Mouse (Mus musculus) right cerebral cortex, postnatal 25 days (tissue): ENCODE measurements around the gene Klc2.

Experiments used
- DNase-seq: peaks from one replicate; pipeline ENCODE4 v3.0.0; 2022

The Klc2 gene

DNA sequence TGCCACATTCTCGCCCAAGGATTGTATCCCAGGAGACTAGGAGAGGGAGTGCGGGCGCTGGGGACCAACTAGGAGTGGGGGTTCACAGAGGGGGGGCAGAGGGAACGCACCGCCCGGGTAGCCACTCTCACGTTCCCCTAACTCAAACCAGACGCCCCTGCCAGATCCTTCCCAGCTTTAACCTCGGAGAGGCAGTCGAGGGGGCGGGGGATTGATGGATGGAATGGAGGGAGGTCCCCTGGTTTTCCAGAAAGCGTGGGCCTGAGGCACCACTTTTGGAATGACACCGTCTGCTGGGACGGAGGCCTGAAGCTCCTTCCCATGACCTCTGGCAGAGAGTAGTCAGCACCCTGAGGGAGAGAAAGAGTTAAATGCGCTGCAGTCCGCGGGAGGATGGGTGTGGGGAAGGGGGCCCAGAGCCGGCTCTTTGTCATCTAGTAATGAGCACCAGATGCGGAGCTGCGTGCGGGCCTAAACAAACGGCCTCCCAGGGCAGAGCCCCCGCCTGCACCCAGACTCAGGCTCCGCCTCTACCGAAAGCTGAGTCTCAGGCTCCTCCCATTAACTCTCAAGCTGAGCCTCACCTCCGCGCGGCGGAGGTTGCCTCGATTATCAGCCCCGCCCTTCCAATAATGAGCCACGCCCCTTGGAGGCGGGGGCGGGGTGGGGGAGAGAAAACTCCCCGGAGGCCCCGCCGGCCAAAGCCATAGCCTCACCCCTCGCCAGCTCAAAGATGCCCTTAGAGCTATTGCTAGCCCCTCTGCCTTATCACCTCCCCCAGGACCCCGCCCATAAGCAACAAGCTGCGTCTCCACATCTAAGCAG lies 46.6 kb downstream of the Klc2 start:
- DNase-seq = no peak

DNA sequence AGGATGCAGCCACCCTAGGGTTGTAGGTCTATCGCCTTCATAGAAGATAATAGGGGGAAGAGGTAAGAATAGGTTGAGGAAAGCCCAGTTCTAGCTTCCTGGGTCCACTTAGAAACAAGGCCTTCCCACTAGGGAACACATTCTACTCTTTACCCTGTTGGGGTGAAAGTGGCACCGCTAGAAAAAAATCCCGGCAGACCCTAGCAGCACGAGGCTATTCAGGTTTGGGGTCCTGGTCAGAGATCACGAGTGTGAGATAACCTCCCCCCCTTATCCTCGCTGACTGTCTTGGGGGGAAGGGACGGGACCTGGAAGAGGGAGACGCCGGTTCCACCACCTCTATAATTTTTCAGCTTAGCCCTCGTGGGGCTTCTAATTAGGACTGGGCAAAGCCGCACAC lies 47.3 kb downstream of the Klc2 start:
- DNase-seq = no peak

DNA sequence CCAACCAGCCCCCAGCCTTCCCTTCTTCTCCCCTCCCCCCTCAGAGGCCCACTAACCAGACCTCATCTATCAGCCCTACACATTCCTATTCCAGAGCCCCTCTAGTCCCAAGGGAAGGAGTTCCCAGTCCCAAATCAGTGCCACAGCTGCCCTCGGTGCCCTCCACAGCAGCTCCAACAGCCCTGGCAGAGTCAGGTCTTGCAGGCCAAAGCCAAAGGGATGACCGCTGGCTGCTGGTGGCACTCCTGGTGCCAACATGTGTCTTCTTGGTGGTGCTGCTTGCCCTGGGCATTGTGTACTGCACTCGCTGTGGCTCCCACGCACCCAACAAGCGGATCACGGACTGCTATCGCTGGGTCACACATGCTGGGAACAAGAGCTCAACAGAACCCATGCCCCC lies 48.4 kb downstream of the Klc2 start:
- no peak for DNase-seq

DNA sequence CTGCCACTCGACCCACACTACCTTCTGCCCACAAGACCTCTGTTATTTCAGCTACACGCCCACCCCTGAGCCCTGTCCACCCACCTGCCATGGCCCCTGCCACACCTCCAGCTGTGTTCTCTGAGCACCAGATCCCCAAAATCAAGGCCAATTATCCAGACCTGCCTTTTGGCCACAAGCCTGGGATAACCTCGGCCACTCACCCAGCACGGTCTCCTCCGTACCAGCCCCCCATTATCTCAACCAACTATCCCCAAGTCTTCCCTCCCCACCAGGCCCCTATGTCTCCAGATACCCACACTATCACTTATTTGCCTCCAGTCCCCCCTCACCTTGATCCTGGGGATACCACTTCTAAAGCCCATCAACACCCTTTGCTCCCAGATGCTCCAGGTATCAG lies 48.9 kb downstream of the Klc2 start:
- DNase-seq = no peak

DNA sequence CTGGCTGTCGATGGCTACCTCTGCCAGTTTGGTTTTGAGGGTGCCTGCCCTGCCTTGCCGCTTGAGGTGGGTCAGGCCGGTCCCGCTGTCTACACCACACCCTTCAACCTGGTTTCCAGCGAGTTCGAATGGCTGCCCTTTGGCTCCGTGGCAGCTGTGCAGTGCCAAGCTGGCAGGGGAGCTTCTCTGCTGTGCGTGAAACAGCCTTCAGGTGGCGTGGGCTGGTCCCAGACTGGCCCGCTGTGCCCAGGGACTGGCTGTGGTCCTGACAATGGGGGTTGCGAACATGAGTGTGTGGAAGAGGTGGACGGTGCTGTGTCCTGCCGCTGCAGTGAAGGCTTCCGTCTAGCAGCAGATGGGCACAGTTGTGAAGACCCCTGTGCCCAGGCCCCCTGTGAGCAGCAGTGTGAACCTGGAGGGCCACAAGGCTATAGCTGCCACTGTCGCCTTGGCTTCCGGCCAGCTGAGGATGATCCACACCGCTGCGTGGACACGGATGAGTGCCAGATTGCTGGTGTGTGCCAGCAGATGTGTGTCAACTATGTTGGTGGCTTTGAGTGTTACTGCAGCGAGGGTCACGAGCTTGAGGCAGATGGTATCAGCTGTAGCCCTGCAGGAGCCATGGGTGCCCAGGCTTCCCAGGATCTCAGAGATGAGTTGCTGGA lies 49.7 kb downstream of the Klc2 start:
- no peak for DNase-seq

DNA sequence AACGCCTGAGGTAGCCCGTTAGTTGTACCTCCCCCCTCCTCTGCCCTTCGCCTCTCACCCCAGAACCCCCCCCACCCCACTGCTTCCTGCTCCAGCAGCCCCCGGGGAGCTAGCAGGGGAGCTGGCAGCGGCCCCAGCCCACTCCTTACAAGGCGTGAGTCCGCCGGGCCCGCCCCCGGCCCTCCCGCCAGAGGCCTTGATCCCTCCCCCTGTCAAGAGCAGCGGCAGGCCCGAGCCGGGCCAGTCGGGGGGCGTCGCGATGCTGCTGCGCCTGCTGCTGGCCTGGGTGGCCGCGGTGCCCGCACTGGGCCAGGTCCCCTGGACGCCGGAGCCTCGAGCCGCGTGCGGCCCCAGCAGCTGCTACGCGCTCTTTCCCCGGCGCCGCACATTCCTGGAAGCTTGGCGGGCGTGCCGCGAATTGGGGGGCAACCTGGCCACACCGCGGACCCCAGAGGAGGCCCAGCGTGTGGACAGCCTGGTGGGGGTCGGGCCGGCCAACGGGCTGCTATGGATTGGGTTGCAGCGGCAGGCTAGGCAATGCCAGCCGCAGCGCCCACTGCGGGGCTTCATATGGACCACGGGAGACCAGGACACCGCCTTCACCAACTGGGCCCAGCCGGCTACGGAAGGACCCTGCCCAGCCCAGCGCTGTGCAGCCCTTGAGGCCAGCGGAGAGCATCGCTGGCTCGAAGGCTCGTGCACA lies 50.3 kb downstream of the Klc2 start, which contains the start of gene Cd248:
TSS of gene Cd248 (plus strand) at position 212 of the 703 bp plus-strand sequence.
- no peak for DNase-seq

DNA sequence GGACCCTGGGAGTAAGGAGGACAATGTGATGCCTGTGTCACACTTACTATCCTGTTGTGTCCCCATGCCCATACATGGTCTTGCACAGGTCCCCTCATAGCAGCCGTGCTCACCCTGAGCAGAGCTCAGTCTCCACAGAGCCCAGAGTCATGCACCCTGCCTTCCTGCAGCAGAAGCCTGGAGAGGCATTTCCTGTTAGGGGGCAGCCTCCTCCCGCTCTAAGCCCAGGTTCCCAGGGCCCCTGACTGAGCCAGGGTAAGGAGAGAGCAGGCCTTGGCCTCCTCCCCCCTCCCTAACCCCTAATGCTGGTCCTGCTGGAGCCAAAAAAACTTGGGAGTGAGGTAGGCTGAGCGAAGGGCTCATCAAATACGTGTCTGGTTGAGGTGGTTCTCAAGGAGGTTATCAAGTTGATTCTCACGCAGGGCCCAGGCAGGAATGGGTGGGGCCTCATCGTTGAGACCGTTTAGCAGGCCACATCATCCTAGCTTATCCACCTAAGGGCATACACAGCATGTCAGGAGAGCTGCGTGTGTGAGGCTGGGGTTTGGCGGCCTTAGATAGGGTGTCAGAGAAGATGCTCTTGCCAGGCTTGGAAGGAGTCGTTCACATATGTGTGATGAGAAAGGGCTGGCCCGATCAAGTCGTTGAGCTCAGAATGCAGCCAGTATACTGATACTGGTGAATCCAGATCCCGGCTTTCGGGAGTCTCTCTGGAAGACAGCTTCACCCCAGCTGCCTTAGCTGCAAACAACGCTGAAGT lies 51.1 kb downstream of the Klc2 start:
- no peak for DNase-seq

DNA sequence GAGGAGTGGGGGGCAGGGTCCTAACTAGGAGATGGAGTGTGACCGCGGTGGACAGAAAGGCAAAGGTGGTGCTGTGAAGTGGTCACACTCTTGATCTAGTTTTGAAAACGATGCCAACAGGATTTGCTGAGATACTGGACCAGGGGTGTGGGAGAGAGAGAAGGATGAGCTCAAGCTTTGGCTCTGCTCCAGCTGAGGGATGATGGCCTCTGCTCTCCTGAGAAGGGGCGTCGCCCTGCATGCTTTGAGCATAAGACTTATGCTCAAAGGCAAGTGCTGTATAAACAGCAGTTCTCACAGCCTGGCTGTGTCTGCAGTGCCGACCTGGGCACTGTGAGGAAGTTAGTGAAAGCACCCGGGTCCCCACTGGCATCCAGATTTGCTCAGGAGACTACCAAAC lies 53.3 kb downstream of the Klc2 start:
- no peak for DNase-seq

DNA sequence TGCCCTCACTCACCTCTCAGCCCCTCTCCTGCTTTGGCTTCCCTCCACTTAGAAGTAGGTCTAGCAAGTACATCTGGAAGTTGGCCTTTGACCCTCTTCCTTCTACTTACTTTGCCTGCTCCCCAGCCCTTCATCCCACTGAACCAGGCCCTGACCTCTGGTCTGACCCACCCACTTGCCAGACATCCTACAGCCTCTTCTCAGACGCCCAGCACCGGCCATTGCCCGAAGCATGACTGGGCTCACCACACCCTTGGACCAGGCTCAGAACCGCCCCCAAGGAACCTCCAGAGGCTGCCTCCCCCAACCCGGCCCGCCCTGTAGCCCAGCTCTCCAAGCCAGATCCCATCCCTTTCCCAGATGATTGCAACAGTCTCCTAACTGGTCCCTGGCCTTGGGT lies 55.9 kb downstream of the Klc2 start:
- DNase-seq = no peak

DNA sequence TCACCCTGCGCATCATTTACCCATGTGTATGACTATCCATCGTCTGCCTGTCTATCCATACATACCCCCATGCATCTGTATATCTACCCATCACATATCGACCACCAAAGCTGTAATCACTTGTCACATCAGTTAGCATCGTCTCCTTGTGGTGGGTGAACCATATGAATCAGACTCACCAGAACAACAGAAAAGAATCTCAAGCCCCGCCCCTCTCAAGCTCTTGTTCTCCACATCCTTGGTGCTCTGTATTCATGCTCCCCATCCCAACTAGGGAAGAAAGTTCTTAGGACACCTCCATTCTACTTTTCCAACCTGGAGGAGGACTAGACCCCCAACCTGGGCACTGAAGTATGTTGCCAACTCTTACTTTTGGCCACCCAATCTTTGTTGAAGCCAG lies 56.3 kb downstream of the Klc2 start:
- no peak for DNase-seq

DNA sequence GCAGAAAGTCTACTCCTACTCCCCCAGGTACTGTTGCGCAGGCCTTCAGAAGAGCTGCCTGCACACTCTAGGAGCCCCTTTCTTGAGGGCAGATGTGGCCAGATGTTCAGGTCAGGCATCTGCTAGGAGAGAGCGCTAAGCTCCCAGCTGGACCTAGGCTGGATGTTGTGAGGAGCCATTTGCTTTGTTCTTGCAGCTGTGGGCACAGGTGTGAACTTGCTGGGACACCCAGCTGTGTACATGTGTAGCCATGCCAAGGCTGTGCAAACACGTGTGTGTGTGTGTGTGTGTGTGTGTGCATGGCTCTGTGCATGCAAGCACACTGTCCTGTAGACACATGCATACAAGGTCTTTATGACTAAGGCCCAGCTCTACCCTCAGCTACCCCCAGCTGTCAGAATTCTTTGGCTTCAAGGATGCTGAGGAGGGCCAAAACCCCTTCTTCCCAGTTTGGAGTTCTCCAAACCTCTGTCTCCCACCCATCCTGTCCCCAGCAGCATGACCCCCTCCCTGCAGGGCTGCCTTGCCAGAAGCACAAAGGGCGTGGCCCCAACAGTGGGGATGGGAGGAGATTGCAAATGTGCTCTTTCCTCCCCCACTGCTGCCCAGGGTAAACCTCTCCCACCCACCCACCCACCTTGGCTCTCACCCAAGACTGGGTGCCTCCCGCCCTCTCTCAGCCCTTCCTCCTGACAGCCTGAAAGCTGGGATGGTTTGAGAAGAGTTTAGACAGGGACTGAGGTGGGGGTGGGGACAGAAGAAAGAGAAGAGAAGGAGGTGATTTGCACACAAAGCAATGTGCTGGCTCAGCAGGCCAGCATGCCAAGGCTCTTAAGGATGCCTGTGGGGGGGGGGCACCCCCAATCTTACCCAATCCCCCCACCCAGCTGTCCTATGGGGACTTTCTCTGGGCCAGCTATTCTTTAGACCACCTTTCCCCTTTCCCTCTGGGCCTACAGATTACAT lies 57.7 kb downstream of the Klc2 start:
- no peak for DNase-seq

DNA sequence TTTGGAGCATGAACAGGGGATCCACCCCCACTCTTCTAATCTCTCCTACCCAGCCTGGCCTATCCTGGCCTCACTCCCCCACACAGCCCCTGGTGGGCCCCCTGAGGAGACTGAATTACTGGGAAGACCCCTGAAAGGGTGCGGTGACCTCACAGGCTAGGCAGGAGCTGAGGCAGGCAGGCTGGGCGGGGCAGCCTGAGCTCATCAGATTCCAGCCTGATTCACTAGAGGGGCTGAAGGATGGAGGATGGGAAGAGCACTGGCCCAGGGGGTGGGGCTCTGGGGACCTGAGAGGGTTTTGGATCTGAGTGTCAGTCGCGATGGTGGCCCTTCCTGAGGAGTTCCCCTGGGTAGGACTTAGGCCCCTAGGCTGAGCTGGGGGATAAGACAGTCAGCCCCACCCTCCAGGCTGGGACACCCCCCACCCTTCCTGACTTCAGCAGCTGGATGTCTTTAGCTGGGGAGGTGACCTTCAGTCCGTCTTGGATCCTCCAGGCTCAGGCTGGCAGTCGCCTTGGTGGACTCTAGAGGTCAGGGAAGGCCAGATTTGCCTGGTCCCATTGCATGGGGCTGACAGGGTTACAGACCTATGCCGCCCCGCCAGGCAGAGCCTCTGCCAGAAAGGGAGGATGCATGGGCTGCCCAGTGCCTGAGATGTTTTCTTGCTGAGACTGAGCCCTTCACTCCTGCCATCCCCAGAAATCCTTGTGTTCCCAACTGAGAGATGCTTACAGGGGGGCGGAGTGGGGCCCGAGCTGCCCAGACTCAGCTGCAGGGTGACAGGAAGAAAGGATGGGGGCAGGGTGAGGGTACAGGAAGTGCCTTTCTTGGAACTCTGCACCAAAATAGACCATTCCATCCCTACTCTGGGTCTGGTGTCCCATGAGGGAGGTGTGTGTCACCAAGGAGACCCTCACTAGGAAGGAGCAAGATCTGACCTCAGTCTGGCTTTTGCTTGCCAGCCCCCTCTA lies 59.3 kb downstream of the Klc2 start:
- DNase-seq = no peak

DNA sequence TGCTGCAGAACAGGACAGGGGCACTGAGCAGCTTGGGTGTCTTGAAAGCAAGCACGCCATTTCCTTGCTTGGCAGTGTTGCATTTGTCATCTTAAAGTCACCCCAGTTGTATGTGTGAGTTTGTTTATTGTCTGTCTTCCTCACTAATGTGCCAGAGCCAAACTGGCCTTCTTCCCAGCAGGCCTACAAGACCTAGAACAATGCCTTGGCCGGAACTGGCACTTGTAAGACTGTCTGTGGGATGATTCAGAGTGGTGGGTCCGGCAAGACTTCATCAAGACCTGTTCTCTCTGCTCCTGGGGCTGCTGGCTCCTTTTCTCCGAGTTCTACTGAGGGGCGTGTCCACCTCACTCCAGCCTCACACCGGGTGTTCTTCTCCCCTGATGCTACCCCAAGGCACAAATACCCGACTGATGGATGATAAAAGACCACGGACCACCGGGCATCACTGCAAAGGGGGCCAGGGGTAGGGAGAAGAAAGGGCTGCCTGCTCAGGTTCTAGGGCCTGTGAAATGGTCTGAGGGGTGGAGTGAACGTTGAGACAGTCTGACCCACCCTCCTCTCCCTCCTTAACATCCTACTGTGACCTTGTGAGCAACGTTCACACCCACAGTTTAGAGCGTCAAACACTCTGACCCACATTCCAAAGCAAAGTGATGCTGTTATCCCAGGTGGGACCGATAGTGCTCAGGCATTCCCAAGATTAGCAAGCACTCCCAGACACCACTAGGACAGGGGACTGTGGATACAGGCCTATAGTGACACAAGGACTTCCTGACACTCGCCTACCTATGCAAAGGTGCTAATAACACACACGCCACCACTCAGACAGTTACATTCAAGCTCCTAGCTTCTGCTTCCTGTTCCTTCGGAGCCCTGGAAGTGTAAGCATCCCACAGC lies 60.2 kb downstream of the Klc2 start:
- no peak for DNase-seq
